Mouse (Mus musculus) embryonic fibroblast, embryonic 13.5 days (primary cell): ENCODE measurements at regions not wholly inside any gene's neighbourhood (a gene's known extent, or its start where the extent isn't known, plus 50 kb on each side); places are given as distances from the start of the nearest gene placed in this dataset.

ENCODE experiments used
- CTCF ChIP-seq: IDR thresholded peaks from 2 replicates; pipeline ENCODE4 v1.5.1; 2011; ENCODE audit warnings: mild to moderate bottlenecking, control low read depth, low read length, moderate library complexity, borderline replicate concordance; ENCODE audit not compliant: insufficient read depth
- POLR2A ChIP-seq: IDR thresholded peaks from 2 replicates; pipeline ENCODE4 v1.6.1; 2011; ENCODE audit warnings: low read depth, mild to moderate bottlenecking, control low read depth, low read length, moderate library complexity

DNA sequence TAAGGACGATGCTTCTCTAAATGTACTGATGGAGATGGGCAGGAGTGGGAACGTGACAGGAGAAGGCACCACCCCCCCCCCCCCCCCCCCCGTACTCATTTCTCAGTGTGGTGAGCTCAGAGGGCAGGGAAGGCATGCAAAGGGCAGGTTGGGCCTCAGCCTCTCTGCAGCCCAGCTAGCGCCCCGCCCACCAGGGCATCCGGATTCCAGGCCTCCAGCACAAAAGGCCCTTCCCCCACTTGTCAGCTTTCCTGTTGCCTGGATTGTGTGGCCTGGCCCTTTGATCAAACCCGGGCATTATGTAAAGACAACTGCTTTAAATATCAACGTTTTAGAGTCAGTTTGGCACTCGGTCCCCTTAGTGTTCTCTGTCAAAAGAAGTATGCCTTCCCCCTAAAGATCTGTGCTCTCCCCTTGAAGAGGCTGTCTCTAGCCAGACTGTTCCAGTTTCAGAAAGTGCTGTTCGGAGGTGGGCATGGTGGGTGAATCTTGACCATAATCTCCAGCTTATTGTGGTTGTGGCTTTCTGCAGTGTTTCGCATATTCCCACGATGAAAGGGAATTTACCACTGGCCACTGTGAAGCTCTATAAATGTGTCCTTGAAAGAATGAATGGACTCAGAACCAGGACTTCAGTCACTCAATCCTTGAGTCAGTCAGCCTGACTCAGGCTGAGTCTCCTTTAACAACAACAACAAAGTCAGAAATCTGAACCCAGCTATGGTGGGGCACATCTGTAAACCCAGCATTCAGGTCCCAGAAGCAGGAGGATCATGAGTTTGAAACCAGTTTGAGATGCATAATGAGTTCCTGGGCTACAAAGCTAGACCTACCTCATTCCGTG is 192.4 kb upstream of the Klf3 start:
- no peak for TF ChIP-seq CTCF
- TF ChIP-seq POLR2A: no peak
